In the genomic region with DNA sequence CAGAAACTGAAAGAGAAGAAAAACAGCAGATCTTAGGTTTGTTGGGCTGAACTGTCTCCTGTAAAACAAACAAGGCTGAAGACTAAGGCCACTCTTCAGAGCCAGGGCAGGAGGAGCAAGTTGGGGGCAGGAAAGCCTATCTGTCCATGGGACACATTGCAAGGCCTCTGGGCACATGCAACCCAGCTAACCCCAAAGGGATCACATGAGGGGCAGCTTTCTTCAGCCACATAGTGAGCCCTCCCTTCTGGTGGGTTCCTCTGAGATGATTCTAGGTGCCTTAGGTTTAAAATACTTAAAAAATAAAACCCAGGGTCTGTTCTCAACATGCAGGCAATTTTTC, we compare ENCODE assay signal across 13 mouse cellular contexts.
"Had no signal": no experiment of that assay in that cellular context is flagged by ENCODE, and none has a peak within 500 bp of the region (broad histone marks: within the 10 kb centered on the region; RNA-seq: fewer than 3 reads in every experiment).

No protein-coding gene starts in this region.

- DNase-seq: heart, postnatal 14 days; heart, postnatal 36 days; heart, postnatal 4 days; kidney, adult 11 months; kidney, adult 18-20 months; kidney, adult 2 months; kidney, adult 8-10 months; kidney, adult 9 months; kidney, postnatal 10 days; kidney, postnatal 14 days; kidney, postnatal 25 days; kidney, postnatal 36 days; kidney, postnatal 4 days had no signal
